Mouse (Mus musculus): ENCODE data around the gene Nebl. TPM values are rescaled to one million over a fixed set of nuclear protein-coding genes. Genes with fewer than 3 reads are reported as not detected.

The Nebl gene
- polyA plus RNA-seq, 1 experiment = 1.7 TPM

DNA sequence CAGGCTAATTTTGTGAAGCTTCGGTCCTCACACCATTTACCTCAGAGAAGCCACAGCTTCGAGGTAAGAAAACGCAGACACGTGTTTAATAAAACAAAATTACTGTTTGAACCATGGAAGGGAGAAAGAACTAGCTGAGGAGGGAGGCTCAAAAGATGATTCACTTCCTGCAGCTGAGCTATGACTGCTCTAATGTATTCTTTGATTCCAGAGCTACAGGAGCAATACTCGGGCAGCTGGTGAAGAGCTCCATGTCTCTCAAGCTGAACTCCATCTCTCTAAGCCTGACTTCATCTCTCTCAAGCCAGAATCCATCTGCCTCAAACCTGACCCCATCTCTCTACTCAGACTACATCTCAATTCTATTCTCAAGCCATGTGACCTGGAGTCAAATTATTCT, 41.0 kb downstream of the Nebl start:
- no peaks in the 10 kb centered on the region for H3K4me1 ChIP-seq (ENCODE audit: control insufficient read depth, insufficient read depth, low read length)
- no peak overlapping the region for H3K27ac ChIP-seq (ENCODE audit: control insufficient read depth, insufficient read depth, low read depth, low read length)
- TF ChIP-seq CTCF (IDR thresholded peaks at IDR 0.05; ENCODE audit: control insufficient read depth, insufficient read depth, insufficient replicate concordance, low read depth, low read length) (no peak), POLR2A (IDR thresholded peaks at IDR 0.05; ENCODE audit: control insufficient read depth, low read depth, low read length) (no peak)
- H3K36me3 ChIP-seq (ENCODE audit: control insufficient read depth, insufficient read depth, low read length) = no peaks in the 10 kb centered on the region
- H3K27me3 ChIP-seq (ENCODE audit: control insufficient read depth, insufficient read depth, low read length) = no peaks in the 10 kb centered on the region
- no peak overlapping the region for H3K4me3 ChIP-seq (ENCODE audit: control insufficient read depth, low read depth, low read length)

DNA sequence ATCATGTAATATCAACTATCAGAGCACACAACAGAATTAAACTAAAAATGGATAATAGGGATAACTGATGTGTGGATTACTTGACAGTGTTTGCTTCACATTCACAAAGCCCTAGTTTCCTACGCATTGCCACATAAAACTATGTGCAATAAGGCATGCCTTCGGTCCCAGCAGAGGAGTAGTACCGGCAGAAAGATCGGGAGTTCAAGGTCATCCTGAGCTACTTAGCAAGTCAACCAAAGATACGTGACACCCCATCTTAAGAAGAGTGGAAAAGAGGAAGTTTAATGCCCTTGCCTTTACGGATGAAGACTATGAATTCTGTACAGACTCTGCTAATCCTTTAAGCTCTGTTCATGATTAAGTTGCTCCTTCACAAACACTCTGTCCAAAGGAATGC, 44.1 kb downstream of the Nebl start:
- Histone ChIP-seq H3K36me3 (ENCODE audit: control insufficient read depth, insufficient read depth, low read length) (no peaks in the 10 kb centered on the region), H3K27me3 (ENCODE audit: control insufficient read depth, insufficient read depth, low read length) (no peaks in the 10 kb centered on the region), H3K4me1 (ENCODE audit: control insufficient read depth, insufficient read depth, low read length) (no peaks in the 10 kb centered on the region), H3K4me3 (ENCODE audit: control insufficient read depth, low read depth, low read length) (no peak overlapping the region), H3K27ac (ENCODE audit: control insufficient read depth, insufficient read depth, low read depth, low read length) (no peak overlapping the region)
- no peak for TF ChIP-seq POLR2A (IDR thresholded peaks at IDR 0.05; ENCODE audit: control insufficient read depth, low read depth, low read length)
- TF ChIP-seq CTCF (IDR thresholded peaks at IDR 0.05; ENCODE audit: control insufficient read depth, insufficient read depth, insufficient replicate concordance, low read depth, low read length) = no peak

DNA sequence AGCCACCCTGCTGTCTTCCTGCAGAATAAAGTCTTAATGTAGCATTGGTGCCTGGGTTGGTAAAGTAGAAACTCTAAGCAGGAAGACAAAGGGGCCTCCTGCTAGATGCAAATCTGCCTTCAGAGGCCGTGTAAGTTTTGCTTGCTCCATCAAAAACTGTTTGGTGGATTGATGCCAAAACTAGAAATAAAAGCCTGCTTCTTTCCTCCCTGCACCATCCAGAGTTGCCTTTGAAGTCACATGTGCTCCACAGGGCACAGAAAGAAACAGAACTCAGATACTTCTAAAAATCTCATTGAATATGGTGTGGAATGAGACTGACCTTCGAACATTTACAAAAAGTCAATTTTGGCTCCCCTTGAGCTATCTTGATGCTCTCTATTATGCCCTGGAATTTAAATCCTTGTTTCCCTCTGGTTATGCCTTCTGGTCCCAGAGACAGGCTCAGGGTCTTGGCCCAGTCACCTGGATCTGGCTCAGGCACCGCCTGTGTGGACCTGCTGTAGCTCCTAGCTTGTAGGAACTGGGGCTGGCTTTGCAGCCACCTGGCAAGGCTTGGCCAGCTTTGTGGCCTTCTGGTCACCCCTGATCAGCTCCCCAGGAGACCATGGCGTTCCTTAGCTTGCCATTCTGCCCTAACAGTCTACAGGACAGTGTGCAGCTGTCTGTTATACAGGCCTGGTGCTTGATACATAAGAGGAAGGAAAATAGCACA, 47.8 kb downstream of the Nebl start:
- no peaks in the 10 kb centered on the region for H3K27me3 ChIP-seq (ENCODE audit: control insufficient read depth, insufficient read depth, low read length)
- H3K4me1 ChIP-seq (ENCODE audit: control insufficient read depth, insufficient read depth, low read length) = no peaks in the 10 kb centered on the region
- no peak for TF ChIP-seq CTCF (IDR thresholded peaks at IDR 0.05; ENCODE audit: control insufficient read depth, insufficient read depth, insufficient replicate concordance, low read depth, low read length)
- TF ChIP-seq POLR2A (IDR thresholded peaks at IDR 0.05; ENCODE audit: control insufficient read depth, low read depth, low read length) = no peak
- no peaks in the 10 kb centered on the region for H3K36me3 ChIP-seq (ENCODE audit: control insufficient read depth, insufficient read depth, low read length)
- H3K27ac ChIP-seq (ENCODE audit: control insufficient read depth, insufficient read depth, low read depth, low read length) = no peak overlapping the region
- no peak overlapping the region for H3K4me3 ChIP-seq (ENCODE audit: control insufficient read depth, low read depth, low read length)

DNA sequence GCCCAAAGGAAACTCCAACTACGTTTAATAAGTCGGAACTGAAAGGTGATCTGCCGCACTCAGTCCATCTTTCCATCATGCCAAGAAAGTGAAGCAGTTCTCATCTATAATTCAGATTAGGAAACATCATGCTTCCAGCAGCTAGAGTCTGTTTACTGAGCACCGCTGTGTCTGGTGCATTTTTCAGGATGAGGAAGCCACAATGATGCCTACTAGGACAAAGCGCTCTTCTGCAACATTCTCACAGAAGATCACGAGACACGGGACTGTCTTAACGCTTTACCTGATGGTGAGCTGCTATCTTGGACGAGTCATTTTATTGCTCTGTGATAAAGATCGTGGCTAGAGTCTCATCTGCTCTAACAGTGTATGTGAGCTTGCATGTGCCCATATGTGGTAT, 59.1 kb downstream of the Nebl start:
- no peaks in the 10 kb centered on the region for H3K27me3 ChIP-seq (ENCODE audit: control insufficient read depth, insufficient read depth, low read length)
- no peak overlapping the region for H3K4me3 ChIP-seq (ENCODE audit: control insufficient read depth, low read depth, low read length)
- H3K27ac ChIP-seq (ENCODE audit: control insufficient read depth, insufficient read depth, low read depth, low read length) = no peak overlapping the region
- no peaks in the 10 kb centered on the region; the same call in 1 of the 2 replicates for H3K4me1 ChIP-seq (ENCODE audit: control insufficient read depth, insufficient read depth, low read length)
- no peaks in the 10 kb centered on the region for H3K36me3 ChIP-seq (ENCODE audit: control insufficient read depth, insufficient read depth, low read length)
- TF ChIP-seq CTCF (IDR thresholded peaks at IDR 0.05; ENCODE audit: control insufficient read depth, insufficient read depth, insufficient replicate concordance, low read depth, low read length) = no peak

DNA sequence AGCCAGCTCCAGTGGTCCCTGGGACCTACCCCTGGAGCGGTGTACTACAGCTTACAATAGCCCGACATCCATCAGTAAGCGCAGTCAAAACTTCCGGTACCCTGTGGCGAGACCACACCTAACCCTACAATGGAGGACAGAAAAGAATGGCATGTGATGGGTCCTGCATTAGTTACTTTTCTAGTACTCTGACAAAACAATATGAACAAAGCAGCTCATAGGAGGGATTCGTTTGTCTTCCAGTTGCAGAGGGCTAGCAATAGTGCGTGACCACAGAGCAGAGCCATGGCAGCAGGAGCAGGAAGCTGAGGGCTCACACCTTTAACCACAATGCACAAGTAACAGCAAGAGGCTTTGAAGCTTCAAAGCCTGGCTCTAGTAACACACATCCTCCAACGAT, 59.7 kb downstream of the Nebl start:
- Histone ChIP-seq H3K36me3 (ENCODE audit: control insufficient read depth, insufficient read depth, low read length) (no peaks in the 10 kb centered on the region), H3K4me1 (ENCODE audit: control insufficient read depth, insufficient read depth, low read length) (no peaks in the 10 kb centered on the region; the same call in 1 of the 2 replicates), H3K4me3 (ENCODE audit: control insufficient read depth, low read depth, low read length) (no peak overlapping the region), H3K27ac (ENCODE audit: control insufficient read depth, insufficient read depth, low read depth, low read length) (no peak overlapping the region), H3K27me3 (ENCODE audit: control insufficient read depth, insufficient read depth, low read length) (no peaks in the 10 kb centered on the region)
- TF ChIP-seq POLR2A (IDR thresholded peaks at IDR 0.05; ENCODE audit: control insufficient read depth, low read depth, low read length) (no peak), CTCF (IDR thresholded peaks at IDR 0.05; ENCODE audit: control insufficient read depth, insufficient read depth, insufficient replicate concordance, low read depth, low read length) (no peak)

DNA sequence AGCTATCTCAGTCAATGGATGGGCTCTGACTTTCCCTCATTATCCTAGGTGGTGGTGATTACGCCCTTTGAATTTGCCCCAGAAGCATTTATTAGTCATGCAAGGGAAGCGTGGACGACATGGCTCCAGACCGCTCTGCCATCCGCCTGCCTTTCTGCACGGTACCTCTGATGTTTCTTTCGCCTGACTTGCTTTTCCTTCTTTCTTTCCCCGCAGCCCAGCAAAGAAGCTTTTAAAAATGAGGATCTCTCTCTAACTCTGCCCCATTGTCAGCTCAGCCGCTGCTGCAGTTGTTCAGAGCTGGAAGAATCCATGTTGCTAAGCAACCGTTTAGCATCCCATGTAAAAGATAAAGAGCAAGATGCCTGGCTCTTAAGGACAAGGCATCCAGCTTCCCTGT, 61.3 kb downstream of the Nebl start:
- TF ChIP-seq CTCF (IDR thresholded peaks at IDR 0.05; ENCODE audit: control insufficient read depth, insufficient read depth, insufficient replicate concordance, low read depth, low read length) (no peak), POLR2A (IDR thresholded peaks at IDR 0.05; ENCODE audit: control insufficient read depth, low read depth, low read length) (no peak)
- Histone ChIP-seq H3K27me3 (ENCODE audit: control insufficient read depth, insufficient read depth, low read length) (no peaks in the 10 kb centered on the region), H3K4me3 (ENCODE audit: control insufficient read depth, low read depth, low read length) (no peak overlapping the region), H3K4me1 (ENCODE audit: control insufficient read depth, insufficient read depth, low read length) (no peaks in the 10 kb centered on the region; the same call in 1 of the 2 replicates), H3K27ac (ENCODE audit: control insufficient read depth, insufficient read depth, low read depth, low read length) (no peak overlapping the region), H3K36me3 (ENCODE audit: control insufficient read depth, insufficient read depth, low read length) (no peaks in the 10 kb centered on the region)

DNA sequence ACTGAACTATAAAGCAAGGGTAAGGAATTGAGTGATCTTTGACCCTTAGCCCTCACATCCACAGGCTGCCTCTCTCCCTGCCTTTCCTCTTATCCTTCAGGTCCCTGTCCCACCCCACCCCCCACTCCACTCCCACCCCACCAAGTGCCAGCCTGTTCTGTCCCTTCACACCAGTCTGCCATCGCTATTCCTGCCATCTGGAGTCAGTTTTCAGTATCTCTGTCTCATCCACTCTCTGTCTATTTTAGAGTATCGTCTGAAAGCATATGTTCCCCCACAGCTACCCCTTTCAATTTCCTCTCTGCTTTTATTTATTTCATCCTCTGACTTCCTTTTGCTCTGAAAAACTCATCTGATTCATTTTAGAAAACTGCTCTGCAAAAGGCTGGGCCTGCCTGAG, 62.3 kb downstream of the Nebl start:
- TF ChIP-seq POLR2A (IDR thresholded peaks at IDR 0.05; ENCODE audit: control insufficient read depth, low read depth, low read length) (no peak), CTCF (IDR thresholded peaks at IDR 0.05; ENCODE audit: control insufficient read depth, insufficient read depth, insufficient replicate concordance, low read depth, low read length) (no peak)
- no peaks in the 10 kb centered on the region; the same call in 1 of the 2 replicates for H3K4me1 ChIP-seq (ENCODE audit: control insufficient read depth, insufficient read depth, low read length)
- H3K27ac ChIP-seq (ENCODE audit: control insufficient read depth, insufficient read depth, low read depth, low read length) = no peak overlapping the region
- H3K27me3 ChIP-seq (ENCODE audit: control insufficient read depth, insufficient read depth, low read length) = no peaks in the 10 kb centered on the region
- no peaks in the 10 kb centered on the region for H3K36me3 ChIP-seq (ENCODE audit: control insufficient read depth, insufficient read depth, low read length)
- no peak overlapping the region for H3K4me3 ChIP-seq (ENCODE audit: control insufficient read depth, low read depth, low read length)
